Mouse (Mus musculus) bone marrow macrophage, adult 2 months (primary cell): ENCODE data around the gene Galnt6.

Source experiments
- CTCF ChIP-seq: IDR thresholded peaks from 2 replicates; pipeline ENCODE4 v1.5.1; 2012; ENCODE audit warnings: low read depth, mild to moderate bottlenecking, low read length, moderate library complexity
- POLR2A ChIP-seq: IDR thresholded peaks from 2 replicates; pipeline ENCODE4 v1.6.1; 2012; ENCODE audit warnings: mild to moderate bottlenecking, low read depth, low read length, borderline replicate concordance

- TF ChIP-seq CTCF (no peak), POLR2A (no peak)
These were observed 43.5 kb upstream of the Galnt6 start for GRCm38 (mm10) chr15:100772685-100773084.
